Mouse (Mus musculus) CH12.LX (cell line): Measurements from ENCODE around the gene Commd4. TPM values are rescaled to one million over a fixed set of nuclear protein-coding genes. Genes with fewer than 3 reads are reported as not detected.
A peak's percentile ranks its signal among the peaks of the same experiment; 100 is the strongest.

Experiments
- DNase-seq: peaks from one replicate; pipeline ENCODE4 v3.0.0-alpha.2; 2013; ENCODE audit errors: extremely low read depth
- H3K27ac ChIP-seq: 2 replicates; pipeline ENCODE4 v1.5.1; 2012; ENCODE audit warnings: low read depth, mild to moderate bottlenecking, control low read depth, moderate library complexity; ENCODE audit not compliant: insufficient read depth
- H3K27me3 ChIP-seq: replicated peaks from 2 replicates; pipeline ENCODE3; 2012; ENCODE audit warnings: inconsistent platforms
- H3K36me3 ChIP-seq, 2 experiments: replicated peaks in 1 of 2; 2 replicates each; pipeline versions ENCODE3 to v1.6.1; 2012; ENCODE audit warnings: inconsistent platforms in 1 of 2, low read length in 1 of 2, mild to moderate bottlenecking in 1 of 2, mixed read lengths in 1 of 2, moderate library complexity in 1 of 2; ENCODE audit not compliant: control insufficient read depth in 1 of 2, insufficient read depth in 1 of 2
- H3K4me1 ChIP-seq, 2 experiments: 2 replicates each; pipeline ENCODE4 v1.6.1; 2012; ENCODE audit warnings: inconsistent platforms in 1 of 2, moderate library complexity in 1 of 2; ENCODE audit not compliant: insufficient read depth in 2 of 2, control insufficient read depth in 1 of 2
- H3K4me2 ChIP-seq: 2 replicates; pipeline ENCODE4 v1.6.1; 2012; ENCODE audit warnings: low read depth, mild to moderate bottlenecking, control low read depth; ENCODE audit not compliant: poor library complexity, insufficient read depth, severe bottlenecking
- H3K4me3 ChIP-seq, 3 experiments: fragments of 150-350 bp in 1 of 3; sonication (generic) in 1 of 3; replicated peaks in 1 of 3; 2 replicates each; pipeline versions ENCODE3 to v1.5.1; 2011 to 2012; ENCODE audit warnings: low read depth in 2 of 3, low read length in 2 of 3, mild to moderate bottlenecking in 2 of 3, moderate library complexity in 2 of 3, control low read depth in 1 of 3, improper control_type of control experiment in 1 of 3, inconsistent platforms in 1 of 3, mixed read lengths in 1 of 3; ENCODE audit not compliant: poor library complexity in 1 of 3
- H3K79me2 ChIP-seq: replicated peaks from 2 replicates; pipeline ENCODE4 v1.6.1; 2012; ENCODE audit warnings: mild to moderate bottlenecking, moderate library complexity; ENCODE audit not compliant: control insufficient read depth, poor library complexity, insufficient read depth, severe bottlenecking; ENCODE audit errors: extremely low read depth
- H3K9ac ChIP-seq: 2 replicates; pipeline ENCODE4 v1.6.1; 2012; ENCODE audit warnings: low read depth, mild to moderate bottlenecking, control low read depth, moderate library complexity; ENCODE audit not compliant: insufficient read depth
- H3K9me3 ChIP-seq: replicated peaks from 2 replicates; pipeline ENCODE3; 2012; ENCODE audit warnings: low read length, inconsistent platforms, mixed read lengths
- BHLHE40 ChIP-seq: IDR thresholded peaks from 2 replicates; pipeline ENCODE4 v1.6.1; 2011; ENCODE audit warnings: mild to moderate bottlenecking, low read depth, low read length, improper control_type of control experiment
- CTCF ChIP-seq, 2 experiments: IDR thresholded peaks in 1 of 2; conservative IDR thresholded peaks in 1 of 2; 2 replicates each; pipeline ENCODE4 v1.5.1; 2011 to 2012; ENCODE audit warnings: low read depth in 2 of 2, low read length in 2 of 2, improper control_type of control experiment in 1 of 2, inconsistent platforms in 1 of 2, mild to moderate bottlenecking in 1 of 2, moderate library complexity in 1 of 2
- E2F4 ChIP-seq: IDR thresholded peaks from 2 replicates; pipeline ENCODE4 v1.6.1; 2011; ENCODE audit warnings: low read depth, low read length, improper control_type of control experiment; ENCODE audit not compliant: insufficient replicate concordance
- ETS1 ChIP-seq: conservative IDR thresholded peaks from 2 replicates; pipeline ENCODE4 v1.6.1; 2012; ENCODE audit warnings: low read depth, mild to moderate bottlenecking, inconsistent platforms, low read length, improper control_type of control experiment, moderate library complexity
- KAT2A ChIP-seq: IDR thresholded peaks from 2 replicates; pipeline ENCODE4 v1.6.1; 2012; ENCODE audit warnings: low read length, improper control_type of control experiment, inconsistent platforms; ENCODE audit not compliant: insufficient replicate concordance
- MAZ ChIP-seq: IDR thresholded peaks from 2 replicates; pipeline ENCODE4 v1.6.1; 2012; ENCODE audit warnings: low read depth, mild to moderate bottlenecking, inconsistent platforms, low read length, improper control_type of control experiment, moderate library complexity
- MEF2A ChIP-seq: IDR thresholded peaks from 2 replicates; pipeline ENCODE4 v1.6.1; 2014; ENCODE audit warnings: low read depth, mild to moderate bottlenecking, inconsistent platforms, low read length, improper control_type of control experiment, borderline replicate concordance
- POLR2AphosphoS2 ChIP-seq: IDR thresholded peaks from 2 replicates; pipeline ENCODE4 v1.6.1; 2011; ENCODE audit warnings: low read depth, low read length, improper control_type of control experiment
- RAD21 ChIP-seq: IDR thresholded peaks from 2 replicates; pipeline ENCODE4 v1.6.1; 2011; ENCODE audit warnings: low read depth, mild to moderate bottlenecking, low read length, improper control_type of control experiment, moderate library complexity
- SMC3 ChIP-seq: IDR thresholded peaks from 2 replicates; pipeline ENCODE4 v1.6.1; 2011; ENCODE audit warnings: low read depth, low read length, improper control_type of control experiment
- TBP ChIP-seq: conservative IDR thresholded peaks from 2 replicates; pipeline ENCODE4 v1.6.1; 2011; ENCODE audit warnings: low read depth, low read length, improper control_type of control experiment
- USF2 ChIP-seq: conservative IDR thresholded peaks from 2 replicates; pipeline ENCODE4 v1.6.1; 2011; ENCODE audit warnings: low read depth, low read length, improper control_type of control experiment
- ZMIZ1 ChIP-seq: IDR thresholded peaks from 2 replicates; pipeline ENCODE4 v1.6.1; 2012; ENCODE audit warnings: low read depth, mild to moderate bottlenecking, inconsistent platforms, low read length, improper control_type of control experiment
- dilution Hi-C: fragments of 300-500 bp; cut with MboI; formaldehyde crosslinking; loops from 2 replicates; pipeline ENCODE4 v1.14.3; 2020; ENCODE audit warnings: low sequenced_read_pairs; ENCODE audit not compliant: extremely low pct_unique_long_range_greater_than_20kb, extremely low pct_ligation_motif_present
- in situ Hi-C: fragments of 300-500 bp; cut with MboI; formaldehyde crosslinking; loops from 3 replicates; pipeline ENCODE4 v1.14.3; 2019; ENCODE audit warnings: low sequenced_read_pairs, low pct_ligation_motif_present, low pct_unique_long_range_greater_than_20kb, mixed read lengths
- polyA plus RNA-seq: library from polyadenylated mRNA; unstranded; fragments of >175 nt; gene quantifications from 2 replicates; pipeline ENCODE4 v1.2.1, GENCODE M21; 2012; ENCODE audit warnings: low read depth; ENCODE audit not compliant: insufficient read length
- total RNA-seq, 2 experiments: library from RNA; depleted of rRNA; stranded (reverse); fragments of 300-350 nt in 1 of 2; fragments of >200 nt in 1 of 2; gene quantifications; 2 replicates each; pipeline ENCODE4 v1.2.3; 2012 to 2014

Commd4 gene
- total and polyA plus RNA-seq, 3 experiments, result 41.8 to 106 (median 98.3) TPM

- Histone ChIP-seq H3K4me1 (peaks cover 6 to 14% of the 10 kb centered on the region in 2 experiments; a peak in 3 of 4 replicates), H3K9me3 (no peaks in the 10 kb centered on the region), H3K9ac (no peak overlapping the region), H3K36me3 (peaks cover 22 to 30% of the 10 kb centered on the region in 2 experiments), H3K27me3 (no peaks in the 10 kb centered on the region), H3K4me2 (0 out of 2 replicates have a peak overlapping the region, but pooled peaks have one; percentile 76), H3K27ac (no peak overlapping the region), H3K4me3 (no peak overlapping the region), H3K79me2 (no peaks in the 10 kb centered on the region)
- DNase-seq, result no peak
- dilution Hi-C loops (no loop called here), in situ Hi-C loops (no loop called here)
- no peak for TF ChIP-seq RAD21
- TF ChIP-seq BHLHE40, result no peak
- TF ChIP-seq ETS1, result no peak
- no peak for TF ChIP-seq TBP
- TF ChIP-seq E2F4, result no peak
- TF ChIP-seq MAZ, result no peak
These were observed 1.3 kb downstream of the Commd4 start for GRCm38 (mm10) chr9:57156823-57157222.

- no peaks in the 10 kb centered on the region for H3K27me3 ChIP-seq
- H3K9me3 ChIP-seq, result no peaks in the 10 kb centered on the region
- in situ Hi-C loops (no loop called here), dilution Hi-C loops (no loop called here)
- H3K9ac ChIP-seq, result no peak overlapping the region
- no peak overlapping the region for H3K4me3 ChIP-seq
- H3K4me1 ChIP-seq, result peaks cover 6 to 14% of the 10 kb centered on the region in 2 experiments; a peak in 3 of 4 replicates
- H3K27ac ChIP-seq, result no peak overlapping the region
- H3K4me2 ChIP-seq, result no peak overlapping the region
- DNase-seq, result no peak
- TF ChIP-seq MEF2A (no peak), USF2 (no peak), E2F4 (no peak), POLR2AphosphoS2 (no peak), KAT2A (no peak), CTCF (conservative IDR thresholded peaks at IDR 0.05 in 1 of 2, IDR thresholded peaks at IDR 0.05 in 1 of 2; ENCODE audit: low read depth in 2 of 2, low read length in 2 of 2) (no peak), SMC3 (no peak)
- H3K79me2 ChIP-seq, result no peaks in the 10 kb centered on the region
- H3K36me3 ChIP-seq, result peaks cover 22 to 30% of the 10 kb centered on the region in 2 experiments
These were observed 1.7 kb downstream of the Commd4 start for GRCm38 (mm10) chr9:57156383-57156782.

DNA sequence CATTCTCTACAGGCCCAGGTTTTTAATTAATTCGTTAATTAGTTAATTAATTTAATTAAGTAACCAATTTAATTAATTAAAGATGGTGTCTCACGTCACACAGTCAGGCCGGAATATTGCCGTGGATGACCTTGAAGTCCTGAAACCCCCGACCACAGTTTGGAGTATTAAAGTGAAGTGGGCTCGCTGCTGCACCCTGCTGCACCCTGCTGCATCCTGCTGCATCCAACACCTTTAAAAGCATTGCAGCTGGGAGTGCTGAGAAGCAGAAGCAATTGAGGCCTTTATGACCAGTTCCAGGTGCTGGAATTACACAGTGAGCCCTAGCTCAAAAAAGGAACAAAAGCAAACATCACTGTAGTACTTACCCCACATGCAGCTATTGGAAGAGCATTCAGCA lies 5.8 kb downstream of the Commd4 start:
- Histone ChIP-seq H3K27ac (no peak overlapping the region), H3K4me1 (peaks cover 6 to 20% of the 10 kb centered on the region in 2 experiments; a peak in 3 of 4 replicates), H3K4me3 (no peak overlapping the region), H3K27me3 (no peaks in the 10 kb centered on the region), H3K79me2 (no peaks in the 10 kb centered on the region), H3K9ac (no peak overlapping the region), H3K36me3 (peaks cover 22 to 30% of the 10 kb centered on the region in 2 experiments), H3K4me2 (no peak overlapping the region), H3K9me3 (no peaks in the 10 kb centered on the region)
- dilution Hi-C loops (no loop called here), in situ Hi-C loops (no loop called here)
- peak in 1 of 2 experiments; percentile 21; a peak in 1 of 4 replicates for TF ChIP-seq CTCF (conservative IDR thresholded peaks at IDR 0.05 in 1 of 2, IDR thresholded peaks at IDR 0.05 in 1 of 2; ENCODE audit: low read depth in 2 of 2, low read length in 2 of 2)
- TF ChIP-seq ZMIZ1, result no peak
- no peak for TF ChIP-seq E2F4
- no peak for DNase-seq
